ENCODE assay signal across 13 mouse cellular contexts in genomic region chr9:111963405-111964037, GRCm38 (mm10).
A peak's percentile ranks its signal among the peaks of the same experiment; 100 is the strongest.
DNase-seq lines count a peak whose midpoint lies in the region; ATAC-seq and TF ChIP-seq lines count a peak whose summit lies in the region.
"Had no signal": no experiment of that assay in that cellular context is flagged by ENCODE, and none has a peak within 500 bp of the region (broad histone marks: within the 10 kb centered on the region; RNA-seq: fewer than 3 reads in every experiment).

No protein-coding gene starts in this region.

- TF ChIP-seq CTCF in hindbrain, postnatal 0 days (IDR thresholded peaks at IDR 0.05; ENCODE audit: low read depth): no peak

- H3K27me3 ChIP-seq in hindbrain, postnatal 0 days (ENCODE audit: insufficient read depth, low read length): no peaks in the 10 kb centered on the region
- no peaks in the 10 kb centered on the region for H3K27me3 ChIP-seq in hindbrain, embryonic 14.5 days (ENCODE audit: control insufficient read depth, insufficient read depth, low read length)
- H3K27me3 ChIP-seq: CH12.LX; heart, embryonic 12.5 days; kidney, embryonic 15.5 days; liver, embryonic 13.5 days had no signal

- no peaks in the 10 kb centered on the region for H3K36me3 ChIP-seq in hindbrain, postnatal 0 days (ENCODE audit: insufficient read depth, low read length)
- H3K36me3 ChIP-seq in hindbrain, embryonic 14.5 days (replicated peaks; ENCODE audit: control insufficient read depth, insufficient read depth): no peaks in the 10 kb centered on the region
- H3K36me3 ChIP-seq: heart, embryonic 12.5 days; kidney, embryonic 15.5 days; liver, embryonic 13.5 days had no signal

- no peak overlapping the region for H3K4me3 ChIP-seq in hindbrain, postnatal 0 days (ENCODE audit: low read length)
- H3K4me3 ChIP-seq in hindbrain, embryonic 14.5 days (replicated peaks; ENCODE audit: low read length): no peak overlapping the region
- H3K4me3 ChIP-seq: heart, embryonic 12.5 days; kidney, embryonic 15.5 days; liver, embryonic 13.5 days had no signal

- DNase-seq in hindbrain, postnatal 0 days (ENCODE audit: low spot score): peak; percentile 36
- DNase-seq in hindbrain, embryonic 14.5 days (ENCODE audit: low spot score): no peak
- peak; percentile 68 for DNase-seq in Muller cell, postnatal 12 days (ENCODE audit: inconsistent ontology term)
- DNase-seq in brain, adult 2 months (ENCODE audit: low read depth, low spot score): peak; percentile 88
- peak; percentile 64 to 66 for DNase-seq in cerebellum, postnatal 36 days
- no peak for DNase-seq in thymus, postnatal 4 days
- no peak for DNase-seq in thymus, postnatal 36 days
- DNase-seq: liver, embryonic 13.5 days had no signal

- H3K4me2 ChIP-seq in hindbrain, postnatal 0 days (ENCODE audit: low read depth, low read length): no peak overlapping the region
- H3K4me2 ChIP-seq in hindbrain, embryonic 14.5 days (replicated peaks): no peak overlapping the region
- H3K4me2 ChIP-seq: heart, embryonic 12.5 days; kidney, embryonic 15.5 days; liver, embryonic 13.5 days had no signal

- no peak overlapping the region for H3K27ac ChIP-seq in hindbrain, postnatal 0 days
- no peak overlapping the region for H3K27ac ChIP-seq in hindbrain, embryonic 14.5 days
- H3K27ac ChIP-seq: kidney, embryonic 15.5 days; liver, embryonic 13.5 days had no signal

- WGBS in hindbrain, postnatal 0 days: 55% methylated on average over 5 of the region's 5 CpGs
- 56% methylated on average over 5 of the region's 5 CpGs for WGBS in hindbrain, embryonic 14.5 days

- no peak overlapping the region for H3K9ac ChIP-seq in hindbrain, postnatal 0 days (replicated peaks; ENCODE audit: low read length)
- H3K9ac ChIP-seq in hindbrain, embryonic 14.5 days: no peak overlapping the region
- H3K9ac ChIP-seq: heart, embryonic 12.5 days; kidney, embryonic 15.5 days; liver, embryonic 13.5 days had no signal

- no peaks in the 10 kb centered on the region for H3K9me3 ChIP-seq in hindbrain, postnatal 0 days (ENCODE audit: low read length)
- H3K9me3 ChIP-seq in hindbrain, embryonic 14.5 days (ENCODE audit: control insufficient read depth, low read length): 0 out of 2 replicates have a peak, but pooled peaks cover 5% of the 10 kb centered on the region
- H3K9me3 ChIP-seq: kidney, embryonic 15.5 days; liver, embryonic 13.5 days had no signal

- no peak for ATAC-seq in hindbrain, postnatal 0 days
- no peak for ATAC-seq in hindbrain, embryonic 14.5 days (ENCODE audit: low FRiP score)
- no peak for ATAC-seq in monocyte, adult 5-6 weeks (replicated peaks; ENCODE audit: insufficient number of reproducible peaks, low FRiP score, low TSS enrichment, poor library complexity, severe bottlenecking)
- ATAC-seq: hindbrain, embryonic 16.5 days had no signal

- H3K4me1 ChIP-seq in hindbrain, postnatal 0 days (ENCODE audit: insufficient read depth, low read length): no peaks in the 10 kb centered on the region
- H3K4me1 ChIP-seq in hindbrain, embryonic 14.5 days (replicated peaks; ENCODE audit: control insufficient read depth, insufficient read depth, low read length): no peaks in the 10 kb centered on the region
- H3K4me1 ChIP-seq: kidney, embryonic 15.5 days; liver, embryonic 13.5 days had no signal

Comparison
In these comparisons a context has a peak if more than half of its experiments do, and no peak if none do; other contexts are left out.
1. DNase-seq: peak in hindbrain, postnatal 0 days (single experiment), Muller cell, postnatal 12 days (single experiment), brain, adult 2 months (single experiment) and cerebellum, postnatal 36 days (2 of 2); none in hindbrain, embryonic 14.5 days (single experiment), thymus, postnatal 4 days (single experiment) and thymus, postnatal 36 days (0 of 2).